Mouse (Mus musculus) gastrocnemius, adult 18-20 months (tissue): ENCODE results near the gene Cd4. TPM values are rescaled to one million over a fixed set of nuclear protein-coding genes. Genes with fewer than 3 reads are reported as not detected.
"Not testable (repeated sequence)": the region's sequence is repeated elsewhere in the genome, so short reads cannot be mapped to it uniquely, and the experiment has no call there.

Experiments used
- DNase-seq: peaks from one replicate; pipeline ENCODE4 v3.0.0; 2021; ENCODE audit warnings: low spot score
- total RNA-seq, 2 experiments: library from RNA; stranded (reverse); gene quantifications; 2 replicates each; pipeline ENCODE4 v1.2.3; 2021

Gene Cd4
- total RNA-seq, 2 experiments from 2014 or later: 0.38 to 0.41 TPM

- DNase-seq: no peak
Observed at GRCm38 (mm10) chr6:124854647-124855046, 33.4 kb downstream of the Cd4 start.

DNA sequence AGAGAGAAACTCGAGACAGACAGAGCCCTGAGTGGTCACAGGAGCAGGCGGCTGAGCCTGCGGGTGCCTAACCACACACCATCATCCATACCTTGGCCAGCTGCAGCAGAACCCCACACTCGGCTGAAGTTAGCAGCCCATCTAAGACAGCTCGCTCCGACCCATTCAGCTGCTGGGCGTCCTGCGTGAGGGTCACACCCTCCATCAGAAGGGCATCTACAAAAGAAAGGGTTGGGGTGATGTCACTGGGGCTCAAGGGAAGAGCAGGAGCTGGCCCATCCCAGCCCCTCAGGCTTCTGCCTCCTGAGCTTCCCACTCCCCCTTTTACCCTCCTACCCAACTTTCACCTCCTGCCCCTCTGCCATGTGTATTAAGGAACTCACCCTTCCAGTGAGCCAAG lies 37.5 kb downstream of the Cd4 start:
- no peak for DNase-seq

DNA sequence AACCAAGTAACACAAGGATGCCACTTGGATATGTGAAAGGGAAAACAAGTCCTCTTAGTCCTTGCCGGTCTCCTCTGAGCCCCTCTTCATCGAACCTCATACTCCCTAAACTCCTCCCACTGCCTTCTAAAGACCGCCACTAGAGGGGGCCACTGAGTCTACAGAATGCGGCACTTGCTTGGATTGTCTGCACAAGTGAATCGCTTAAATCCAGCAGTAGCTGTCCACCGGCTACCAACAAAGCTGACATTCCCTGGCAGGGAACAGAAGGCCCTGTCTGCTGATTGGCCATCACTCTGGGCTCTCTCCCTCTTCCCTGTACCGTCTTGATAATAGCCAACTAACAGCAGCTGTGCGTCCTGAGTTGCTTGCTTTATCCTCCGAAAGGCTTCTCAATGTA lies 40.7 kb downstream of the Cd4 start:
- peak; percentile 91 for DNase-seq

- DNase-seq: no peak
Observed at GRCm38 (mm10) chr6:124840241-124841167, 47.5 kb downstream of the Cd4 start, which contains the start of gene Gnb3. Gene Gnb3 (minus strand): TSS chr6:124840275.

- peak; percentile 65 for DNase-seq
Observed at GRCm38 (mm10) chr6:124839805-124840204, 48.2 kb downstream of the Cd4 start.

DNA sequence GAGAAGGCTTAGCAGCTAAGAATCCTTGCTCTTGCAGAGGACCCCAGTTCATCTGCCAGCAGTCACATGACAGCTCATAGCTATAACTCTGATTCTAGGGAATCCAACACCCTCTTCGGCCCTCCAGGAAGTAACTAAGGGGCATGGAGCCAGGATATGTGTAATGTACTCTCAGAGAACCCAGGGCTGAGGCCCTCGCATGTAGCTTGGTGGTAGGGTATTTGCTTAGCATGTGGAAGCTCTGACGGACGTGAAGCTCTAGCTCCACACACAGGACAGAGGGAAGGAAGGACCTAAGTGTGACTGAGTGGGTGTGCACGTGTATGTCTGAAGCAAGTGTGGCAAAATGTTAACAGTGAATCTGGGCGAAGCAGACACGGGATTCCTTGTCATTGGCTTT lies 51.6 kb downstream of the Cd4 start:
- DNase-seq: no peak

DNA sequence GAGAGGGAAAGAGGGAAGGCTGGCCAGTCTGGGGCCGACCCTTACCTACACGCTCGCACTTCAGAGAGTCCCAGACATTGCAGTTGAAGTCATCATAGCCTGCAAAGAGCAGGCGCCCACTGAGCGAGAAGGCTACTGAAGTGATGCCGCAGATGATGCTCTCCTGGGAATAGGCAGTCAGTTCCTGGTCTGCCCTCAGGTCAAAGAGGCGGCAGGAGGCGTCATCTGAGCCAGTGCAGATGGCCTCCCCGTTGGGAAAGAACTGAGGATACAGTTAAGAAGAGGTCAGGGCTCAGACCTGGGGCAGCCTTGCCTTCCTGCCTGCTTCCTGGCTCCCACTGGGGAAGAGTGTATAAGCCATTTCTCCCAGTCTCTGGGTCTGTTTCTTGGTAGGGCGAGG lies 52.5 kb downstream of the Cd4 start:
- no peak for DNase-seq

DNA sequence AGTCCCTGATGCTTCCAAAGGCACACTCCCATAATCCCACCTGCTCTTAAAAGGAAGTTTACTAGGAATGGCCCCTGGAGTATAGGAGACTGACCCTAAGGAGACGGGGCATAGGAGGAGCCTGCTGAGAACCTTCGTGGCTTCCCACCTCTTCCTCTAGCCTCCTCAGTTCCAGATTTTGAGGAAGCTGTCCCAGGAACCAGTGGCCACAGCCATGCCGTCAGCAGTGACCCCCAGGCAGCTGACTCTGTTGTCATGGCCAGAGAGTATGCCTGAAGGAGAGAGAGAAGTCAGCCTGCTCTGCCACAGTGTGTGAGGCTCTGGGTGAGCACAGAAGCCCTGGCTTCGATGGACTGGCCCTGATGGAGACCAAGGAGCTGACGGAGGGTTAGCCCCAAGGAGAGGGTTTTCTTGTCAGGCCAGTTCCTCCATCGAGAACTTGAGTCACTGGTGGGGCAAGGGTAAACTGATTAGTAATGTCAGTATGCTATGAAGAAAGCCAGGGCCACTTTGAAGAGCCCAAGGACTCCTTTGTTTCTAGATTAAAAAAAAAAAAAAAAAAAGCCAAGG lies 53.4 kb downstream of the Cd4 start:
- DNase-seq: no peak

- no peak for DNase-seq
Observed at GRCm38 (mm10) chr6:124831649-124832048, 56.4 kb downstream of the Cd4 start.

DNA sequence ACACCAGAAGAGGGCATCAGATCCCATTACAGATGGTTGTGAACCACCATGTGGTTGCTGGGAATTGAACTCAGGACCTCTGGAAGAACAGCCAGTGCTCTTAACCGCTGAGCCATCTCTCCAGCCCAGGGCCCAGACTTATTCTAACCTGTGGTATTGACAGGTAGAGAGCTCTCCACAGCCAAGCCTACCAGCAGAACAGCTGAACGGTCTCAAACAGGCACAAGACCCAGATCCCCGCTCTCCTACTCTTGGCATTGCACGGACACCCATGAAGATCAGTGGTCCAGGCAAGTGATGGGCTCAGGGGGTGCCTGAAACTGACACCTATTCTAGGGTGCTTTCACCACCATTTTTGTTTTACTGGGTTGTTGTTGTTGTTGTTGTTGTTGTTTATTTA lies 56.8 kb downstream of the Cd4 start:
- not testable (repeated sequence) for DNase-seq

DNA sequence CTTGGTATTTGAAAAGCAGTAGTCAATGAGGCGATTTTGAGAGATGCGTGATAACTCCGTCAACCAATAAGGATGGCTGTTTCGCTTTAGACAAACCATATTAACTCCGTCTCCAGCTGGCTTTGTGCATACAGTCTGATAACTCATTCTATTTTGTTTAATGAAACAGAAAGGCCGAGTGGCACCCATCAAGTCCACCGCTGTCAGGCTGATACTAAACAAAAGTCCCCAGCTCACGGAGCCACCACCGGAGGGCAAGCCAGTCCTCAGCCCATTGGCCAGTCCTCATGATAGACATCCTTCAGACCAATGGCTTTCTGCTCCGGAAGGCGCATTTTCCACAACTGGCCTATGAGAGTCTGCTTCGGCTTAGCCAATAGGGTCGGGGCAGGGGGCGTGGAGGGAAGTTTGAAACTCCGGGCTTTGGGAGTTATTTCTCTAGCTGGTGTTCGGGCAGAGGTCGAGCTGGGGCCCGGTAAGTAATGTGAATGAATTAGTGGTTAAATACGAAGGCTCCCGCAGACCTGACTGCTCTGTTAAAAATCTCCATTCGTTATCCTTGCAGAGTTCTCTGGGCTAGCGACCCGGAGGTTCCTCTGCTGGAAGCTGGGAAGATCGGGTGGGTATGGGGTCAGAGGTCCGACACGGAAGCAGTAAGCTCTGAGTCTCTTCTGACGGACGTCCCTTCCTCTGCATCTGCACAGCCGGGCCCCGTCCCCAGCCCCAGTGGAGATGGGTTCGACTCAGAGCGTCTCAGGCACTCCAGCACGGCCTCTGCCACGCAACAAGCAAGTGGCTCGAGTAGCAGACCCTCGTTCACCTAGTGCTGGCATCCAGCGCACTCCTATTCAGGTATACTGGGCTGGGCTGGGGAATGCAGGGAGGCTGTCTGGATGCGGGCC lies 58.0 kb downstream of the Cd4 start:
- peak; percentile 96 for DNase-seq

GRCm38 (mm10) chr6:124828868-124829798 lies 58.9 kb downstream of the Cd4 start, which contains the start of the genes Usp5 and Cdca3:
Gene Usp5 (minus strand): TSS chr6:124829484.
Gene Cdca3 (plus strand): TSS chr6:124829547.
- peak; percentile 99 for DNase-seq

GRCm38 (mm10) chr6:124828101-124828592 lies 59.9 kb downstream of the Cd4 start:
- DNase-seq: peak; percentile 32

- DNase-seq: no peak
Observed at GRCm38 (mm10) chr6:124822049-124822448, 66.0 kb downstream of the Cd4 start.

GRCm38 (mm10) chr6:124820891-124821290 lies 67.1 kb downstream of the Cd4 start:
- no peak for DNase-seq

DNA sequence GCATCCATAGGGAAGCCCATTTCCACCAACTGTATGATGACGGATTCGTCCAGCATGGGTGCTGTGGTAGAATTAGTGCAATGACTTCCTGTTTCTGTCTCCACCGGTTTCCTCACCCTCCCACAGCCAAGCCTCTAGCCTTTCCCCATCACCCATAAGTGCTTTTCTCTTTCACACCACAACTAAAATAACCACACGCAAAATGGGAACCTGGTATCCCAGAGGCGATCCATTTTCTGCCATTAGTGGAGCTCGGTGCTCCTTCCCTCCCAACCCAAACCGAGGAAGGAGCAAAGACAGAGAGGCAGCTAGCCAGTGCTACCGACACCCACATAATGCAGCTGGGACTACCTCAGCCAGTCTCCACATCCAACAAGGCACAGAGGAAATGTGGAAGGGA lies 70.0 kb downstream of the Cd4 start:
- DNase-seq: no peak

GRCm38 (mm10) chr6:124817563-124817962 lies 70.5 kb downstream of the Cd4 start:
- no peak for DNase-seq

- DNase-seq: no peak
Observed at GRCm38 (mm10) chr6:124817125-124817524, 70.9 kb downstream of the Cd4 start.

- no peak for DNase-seq
Observed at GRCm38 (mm10) chr6:124816611-124817010, 71.4 kb downstream of the Cd4 start.
